ENCODE assay signal across 16 mouse cellular contexts in genomic region chr9:24157208-24157607, GRCm38 (mm10). TPM values are rescaled to one million over a fixed set of nuclear protein-coding genes. Genes with fewer than 3 reads are reported as not detected.
"Had no signal": no experiment of that assay in that cellular context is flagged by ENCODE, and none has a peak within 500 bp of the region (broad histone marks: within the 10 kb centered on the region; RNA-seq: fewer than 3 reads in every experiment).

No protein-coding gene starts in this region.

- DNase-seq: kidney, adult 11 months; lung, postnatal 4 days; retina, postnatal 1 day; thymus, postnatal 36 days had no signal

- H3K27me3 ChIP-seq: limb, embryonic 15.5 days; liver, embryonic 12.5 days; midbrain, embryonic 15.5 days; neural tube, embryonic 13.5 days; stomach, embryonic 15.5 days had no signal

- H3K27ac ChIP-seq: limb, embryonic 15.5 days; liver, embryonic 12.5 days; midbrain, embryonic 10.5 days; midbrain, embryonic 15.5 days; neural tube, embryonic 13.5 days; stomach, embryonic 15.5 days had no signal

- H3K36me3 ChIP-seq: limb, embryonic 15.5 days; liver, embryonic 12.5 days; midbrain, embryonic 10.5 days; midbrain, embryonic 15.5 days; neural tube, embryonic 13.5 days; stomach, embryonic 15.5 days had no signal

- H3K4me2 ChIP-seq: limb, embryonic 15.5 days; liver, embryonic 12.5 days; midbrain, embryonic 15.5 days; neural tube, embryonic 13.5 days; stomach, embryonic 15.5 days had no signal

- H3K9ac ChIP-seq: limb, embryonic 15.5 days; liver, embryonic 12.5 days; midbrain, embryonic 15.5 days; neural tube, embryonic 13.5 days; stomach, embryonic 15.5 days had no signal

- H3K4me1 ChIP-seq: limb, embryonic 15.5 days; liver, embryonic 12.5 days; midbrain, embryonic 15.5 days; neural tube, embryonic 13.5 days; stomach, embryonic 15.5 days had no signal

- H3K4me3 ChIP-seq: limb, embryonic 15.5 days; liver, embryonic 12.5 days; midbrain, embryonic 10.5 days; midbrain, embryonic 15.5 days; neural tube, embryonic 13.5 days; stomach, embryonic 15.5 days had no signal

- ATAC-seq: liver, embryonic 12.5 days; midbrain, embryonic 15.5 days had no signal

- H3K9me3 ChIP-seq: limb, embryonic 15.5 days; liver, embryonic 12.5 days; midbrain, embryonic 10.5 days; midbrain, embryonic 15.5 days; neural tube, embryonic 13.5 days; stomach, embryonic 15.5 days had no signal

RNA-seq across cellular contexts. Expression of gene Npsr1, which starts 59.4 kb away (rescaled TPM):
- total RNA-seq: megakaryocyte, adult 5-6 weeks had no signal
- polyA plus RNA-seq: large intestine, adult 2 months; limb, embryonic 11.5 days; limb, embryonic 15.5 days; liver, embryonic 12.5 days; liver, embryonic 16.5 days; lung, embryonic 16.5 days; midbrain, embryonic 10.5 days; neural tube, embryonic 13.5 days; spleen, adult 2 months; stomach, embryonic 15.5 days had no signal
